Mouse (Mus musculus): Measurements from ENCODE around the gene Klhl29. TPM values are rescaled to one million over a fixed set of nuclear protein-coding genes. Genes with fewer than 3 reads are reported as not detected.

The Klhl29 gene
- total RNA-seq, 1 experiment, result 0.22 TPM

GRCm38 (mm10) chr12:5336927-5337712 is 38.4 kb downstream of the Klhl29 start:
- H3K27ac ChIP-seq (ENCODE audit: insufficient read depth, low read depth, low read length, poor library complexity, severe bottlenecking), result no peak overlapping the region
- H3K9ac ChIP-seq (ENCODE audit: insufficient read depth, low read depth, low read length, poor library complexity, severe bottlenecking), result no peak overlapping the region
- H3K4me1 ChIP-seq (ENCODE audit: control insufficient read depth in 2 of 2, insufficient read depth in 2 of 2, low read length in 2 of 2, poor library complexity in 1 of 2), result no peaks in the 10 kb centered on the region
- TF ChIP-seq MAFK (IDR thresholded peaks at IDR 0.05; ENCODE audit: insufficient read depth, low read depth, low read length), result no peak
- TF ChIP-seq ZC3H11A (IDR thresholded peaks at IDR 0.05; ENCODE audit: borderline replicate concordance, low read depth, low read length), result no peak
- TF ChIP-seq CHD2 (IDR thresholded peaks at IDR 0.05; ENCODE audit: low read depth, low read length), result no peak
- TF ChIP-seq ZNF384 (IDR thresholded peaks at IDR 0.05; ENCODE audit: low read depth, low read length), result no peak
- no peak for TF ChIP-seq HCFC1 (IDR thresholded peaks at IDR 0.05; ENCODE audit: borderline replicate concordance, insufficient read depth, low read length)
- no peaks in the 10 kb centered on the region for H3K9me3 ChIP-seq (ENCODE audit: control insufficient read depth, insufficient read depth, low read depth, low read length)
- H3K4me3 ChIP-seq (ENCODE audit: insufficient read depth in 1 of 2, low read depth in 1 of 2, low read length in 2 of 2, poor library complexity in 1 of 2, severe bottlenecking in 1 of 2), result no peak overlapping the region
- H3K36me3 ChIP-seq (ENCODE audit: control insufficient read depth, insufficient read depth, low read length, poor library complexity, severe bottlenecking), result no peaks in the 10 kb centered on the region
- no peak for DNase-seq (ENCODE audit: low read depth, low spot score)
- in situ Hi-C loops (cut with MboI; ENCODE audit: low sequenced_read_pairs in 2 of 2, unreplicated experiment in 2 of 2), result no loop called here

DNA sequence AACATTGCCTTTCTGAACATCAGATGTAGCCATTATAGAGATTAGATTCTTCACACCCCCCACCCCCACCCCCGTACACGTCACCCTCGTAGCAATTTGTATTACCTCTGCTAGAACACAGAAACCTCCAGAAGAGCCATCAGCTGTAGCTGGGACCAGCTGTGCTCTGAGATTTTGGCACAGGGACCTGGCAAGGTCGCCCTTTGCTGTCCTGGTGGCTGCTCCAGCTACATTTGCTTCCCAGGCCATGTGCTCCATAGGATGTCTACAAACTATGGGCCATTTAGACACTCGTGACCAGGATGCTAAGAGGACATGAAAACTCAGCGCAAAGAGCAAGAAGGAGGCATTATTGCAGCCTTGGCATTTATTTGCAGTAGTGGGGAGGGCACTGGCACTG is 39.2 kb downstream of the Klhl29 start:
- no peak for DNase-seq (ENCODE audit: low read depth, low spot score)
- Histone ChIP-seq H3K9ac (ENCODE audit: insufficient read depth, low read depth, low read length, poor library complexity, severe bottlenecking) (no peak overlapping the region), H3K9me3 (ENCODE audit: control insufficient read depth, insufficient read depth, low read depth, low read length) (no peaks in the 10 kb centered on the region), H3K4me3 (ENCODE audit: insufficient read depth in 1 of 2, low read depth in 1 of 2, low read length in 2 of 2, poor library complexity in 1 of 2, severe bottlenecking in 1 of 2) (no peak overlapping the region), H3K27ac (ENCODE audit: insufficient read depth, low read depth, low read length, poor library complexity, severe bottlenecking) (no peak overlapping the region), H3K36me3 (ENCODE audit: control insufficient read depth, insufficient read depth, low read length, poor library complexity, severe bottlenecking) (no peaks in the 10 kb centered on the region), H3K4me1 (ENCODE audit: control insufficient read depth in 2 of 2, insufficient read depth in 2 of 2, low read length in 2 of 2, poor library complexity in 1 of 2) (no peaks in the 10 kb centered on the region)
- in situ Hi-C loops (cut with MboI; ENCODE audit: low sequenced_read_pairs in 2 of 2, unreplicated experiment in 2 of 2), result no loop called here
- TF ChIP-seq ZNF384 (IDR thresholded peaks at IDR 0.05; ENCODE audit: low read depth, low read length), result no peak
- no peak for TF ChIP-seq HCFC1 (IDR thresholded peaks at IDR 0.05; ENCODE audit: borderline replicate concordance, insufficient read depth, low read length)
- no peak for TF ChIP-seq CHD2 (IDR thresholded peaks at IDR 0.05; ENCODE audit: low read depth, low read length)
- TF ChIP-seq ZC3H11A (IDR thresholded peaks at IDR 0.05; ENCODE audit: borderline replicate concordance, low read depth, low read length), result no peak
- no peak for TF ChIP-seq MAFK (IDR thresholded peaks at IDR 0.05; ENCODE audit: insufficient read depth, low read depth, low read length)

- no peaks in the 10 kb centered on the region for H3K9me3 ChIP-seq (ENCODE audit: control insufficient read depth, insufficient read depth, low read depth, low read length)
- TF ChIP-seq MAFK (IDR thresholded peaks at IDR 0.05; ENCODE audit: insufficient read depth, low read depth, low read length), result no peak
- no peak for TF ChIP-seq ZNF384 (IDR thresholded peaks at IDR 0.05; ENCODE audit: low read depth, low read length)
- no peak for TF ChIP-seq ZC3H11A (IDR thresholded peaks at IDR 0.05; ENCODE audit: borderline replicate concordance, low read depth, low read length)
- TF ChIP-seq HCFC1 (IDR thresholded peaks at IDR 0.05; ENCODE audit: borderline replicate concordance, insufficient read depth, low read length), result no peak
- no peak for TF ChIP-seq CHD2 (IDR thresholded peaks at IDR 0.05; ENCODE audit: low read depth, low read length)
- in situ Hi-C loops (cut with MboI; ENCODE audit: low sequenced_read_pairs in 2 of 2, unreplicated experiment in 2 of 2), result no loop called here
- no peaks in the 10 kb centered on the region for H3K36me3 ChIP-seq (ENCODE audit: control insufficient read depth, insufficient read depth, low read length, poor library complexity, severe bottlenecking)
- H3K9ac ChIP-seq (ENCODE audit: insufficient read depth, low read depth, low read length, poor library complexity, severe bottlenecking), result no peak overlapping the region
- no peaks in the 10 kb centered on the region for H3K4me1 ChIP-seq (ENCODE audit: control insufficient read depth in 2 of 2, insufficient read depth in 2 of 2, low read length in 2 of 2, poor library complexity in 1 of 2)
- no peak overlapping the region for H3K4me3 ChIP-seq (ENCODE audit: insufficient read depth in 1 of 2, low read depth in 1 of 2, low read length in 2 of 2, poor library complexity in 1 of 2, severe bottlenecking in 1 of 2)
- DNase-seq (ENCODE audit: low read depth, low spot score), result no peak
- no peak overlapping the region for H3K27ac ChIP-seq (ENCODE audit: insufficient read depth, low read depth, low read length, poor library complexity, severe bottlenecking)
Measured at GRCm38 (mm10) chr12:5334956-5335355, 40.5 kb downstream of the Klhl29 start.

GRCm38 (mm10) chr12:5334175-5334574 is 41.3 kb downstream of the Klhl29 start:
- Histone ChIP-seq H3K4me3 (ENCODE audit: insufficient read depth in 1 of 2, low read depth in 1 of 2, low read length in 2 of 2, poor library complexity in 1 of 2, severe bottlenecking in 1 of 2) (no peak overlapping the region), H3K9ac (ENCODE audit: insufficient read depth, low read depth, low read length, poor library complexity, severe bottlenecking) (no peak overlapping the region), H3K27ac (ENCODE audit: insufficient read depth, low read depth, low read length, poor library complexity, severe bottlenecking) (no peak overlapping the region), H3K36me3 (ENCODE audit: control insufficient read depth, insufficient read depth, low read length, poor library complexity, severe bottlenecking) (no peaks in the 10 kb centered on the region), H3K9me3 (ENCODE audit: control insufficient read depth, insufficient read depth, low read depth, low read length) (no peaks in the 10 kb centered on the region), H3K4me1 (ENCODE audit: control insufficient read depth in 2 of 2, insufficient read depth in 2 of 2, low read length in 2 of 2, poor library complexity in 1 of 2) (no peaks in the 10 kb centered on the region)
- no peak for TF ChIP-seq ZNF384 (IDR thresholded peaks at IDR 0.05; ENCODE audit: low read depth, low read length)
- TF ChIP-seq HCFC1 (IDR thresholded peaks at IDR 0.05; ENCODE audit: borderline replicate concordance, insufficient read depth, low read length), result no peak
- TF ChIP-seq CHD2 (IDR thresholded peaks at IDR 0.05; ENCODE audit: low read depth, low read length), result no peak
- TF ChIP-seq ZC3H11A (IDR thresholded peaks at IDR 0.05; ENCODE audit: borderline replicate concordance, low read depth, low read length), result no peak
- TF ChIP-seq MAFK (IDR thresholded peaks at IDR 0.05; ENCODE audit: insufficient read depth, low read depth, low read length), result no peak
- no peak for DNase-seq (ENCODE audit: low read depth, low spot score)
- in situ Hi-C loops (cut with MboI; ENCODE audit: low sequenced_read_pairs in 2 of 2, unreplicated experiment in 2 of 2), result no loop called here

Measured in ES-E14 (cell line).